Mouse (Mus musculus) heart, adult 11 months (tissue): ENCODE measurements at regions not wholly inside any gene's neighbourhood (a gene's known extent, or its start where the extent isn't known, plus 50 kb on each side); places are given as distances from the start of the nearest gene placed in this dataset.

Experiments used
- DNase-seq: peaks from one replicate; pipeline ENCODE4 v3.0.0; 2022

DNA sequence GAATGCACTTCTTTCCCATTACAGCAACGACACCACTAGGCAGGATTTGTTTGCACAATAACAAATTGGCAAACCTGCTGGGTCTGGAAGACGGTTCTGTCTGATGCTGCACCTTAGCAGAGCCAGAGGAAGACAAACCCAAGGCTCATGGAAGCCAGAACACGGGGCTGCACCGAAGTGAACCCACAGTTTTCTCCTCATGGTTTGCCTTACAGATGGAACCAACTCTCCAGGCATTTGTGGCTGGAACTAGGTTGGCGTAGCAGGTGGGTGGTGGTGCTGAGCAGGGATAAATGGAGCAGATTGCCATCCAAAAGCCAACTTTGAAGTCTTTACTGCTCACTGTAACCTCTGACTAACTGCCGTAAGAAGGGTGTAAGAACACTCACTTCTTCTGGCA, 408.4 kb upstream of the Gm6657 start:
- peak; percentile 48 for DNase-seq

DNA sequence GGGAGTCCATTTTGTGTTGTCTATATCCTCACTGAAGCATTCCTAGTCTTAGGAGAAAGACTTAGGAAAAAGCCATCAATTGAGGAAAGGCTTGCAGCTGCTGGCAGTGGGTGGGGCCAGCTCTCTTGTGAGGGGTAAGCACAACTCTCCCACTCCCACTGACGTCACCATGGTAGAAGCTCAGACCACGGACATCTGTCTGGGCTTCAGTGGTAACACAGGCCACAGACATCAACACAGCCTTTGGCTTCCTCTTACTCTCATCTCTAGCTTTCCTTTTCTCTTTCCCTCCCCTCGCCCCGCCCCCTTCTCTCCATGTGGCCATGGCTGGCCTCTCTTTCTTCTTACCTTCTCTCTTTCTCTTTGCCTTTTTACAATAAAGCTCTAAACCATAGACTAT, 407.4 kb upstream of the Gm6657 start:
- DNase-seq, result peak; percentile 57

DNA sequence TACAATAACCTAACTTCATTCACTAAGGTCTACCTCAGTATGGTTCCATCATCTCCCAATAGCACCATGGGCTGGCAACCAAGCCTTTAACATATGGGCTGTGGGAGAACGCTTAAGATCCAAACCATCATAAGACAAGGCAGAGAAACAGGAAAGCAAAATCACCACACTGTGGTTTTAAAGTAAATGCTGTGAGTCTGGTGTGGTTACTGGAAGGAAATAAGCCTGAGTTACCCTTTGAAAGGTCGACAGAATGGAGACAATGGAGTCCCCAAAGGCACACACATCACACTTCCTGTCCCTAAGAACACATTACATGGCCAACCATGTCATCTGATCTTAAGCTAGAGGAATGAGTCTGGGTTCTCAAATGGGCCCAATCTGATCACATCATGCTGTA, 405.8 kb upstream of the Gm6657 start:
- DNase-seq, result no peak

DNA sequence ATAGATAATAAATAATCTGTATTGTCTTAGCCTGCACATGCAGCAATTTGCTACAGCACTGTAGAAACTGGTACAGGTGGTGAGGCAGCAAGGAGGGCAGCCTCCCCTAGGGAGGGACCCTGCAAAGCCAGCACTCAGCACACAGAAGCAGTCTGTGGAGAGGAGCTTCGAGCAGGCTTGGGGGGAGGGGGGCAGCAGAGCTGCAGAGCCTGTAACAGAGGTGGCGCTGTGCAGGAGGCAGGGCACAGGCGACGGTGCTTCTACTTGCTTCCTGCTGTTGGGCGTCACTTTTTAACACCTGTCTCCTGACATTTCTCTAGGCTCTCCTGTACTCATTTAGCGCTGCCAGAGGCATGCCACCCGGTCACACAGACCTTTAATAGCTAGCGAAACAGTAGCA, 404.6 kb upstream of the Gm6657 start:
- no peak for DNase-seq

DNA sequence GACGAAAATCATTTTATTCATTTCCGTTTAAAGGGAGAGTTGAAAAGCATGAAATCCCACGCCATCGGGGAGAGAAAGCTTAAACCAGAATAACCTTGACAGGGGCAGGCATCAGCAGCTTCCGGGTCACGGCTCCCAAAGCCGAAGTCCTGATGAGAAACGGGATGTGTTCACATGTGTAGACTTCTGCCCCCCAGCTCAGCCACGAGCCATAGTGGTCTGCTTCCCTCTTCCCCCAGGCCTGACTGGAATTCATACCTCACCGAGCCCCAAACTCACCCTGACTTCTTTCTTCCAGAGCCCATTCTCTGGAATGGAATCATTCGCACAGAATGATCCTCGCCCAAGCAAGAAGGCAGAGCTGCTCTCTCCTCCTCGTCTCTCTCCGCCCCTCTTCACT, 404.2 kb upstream of the Gm6657 start:
- peak; percentile 69 for DNase-seq

DNA sequence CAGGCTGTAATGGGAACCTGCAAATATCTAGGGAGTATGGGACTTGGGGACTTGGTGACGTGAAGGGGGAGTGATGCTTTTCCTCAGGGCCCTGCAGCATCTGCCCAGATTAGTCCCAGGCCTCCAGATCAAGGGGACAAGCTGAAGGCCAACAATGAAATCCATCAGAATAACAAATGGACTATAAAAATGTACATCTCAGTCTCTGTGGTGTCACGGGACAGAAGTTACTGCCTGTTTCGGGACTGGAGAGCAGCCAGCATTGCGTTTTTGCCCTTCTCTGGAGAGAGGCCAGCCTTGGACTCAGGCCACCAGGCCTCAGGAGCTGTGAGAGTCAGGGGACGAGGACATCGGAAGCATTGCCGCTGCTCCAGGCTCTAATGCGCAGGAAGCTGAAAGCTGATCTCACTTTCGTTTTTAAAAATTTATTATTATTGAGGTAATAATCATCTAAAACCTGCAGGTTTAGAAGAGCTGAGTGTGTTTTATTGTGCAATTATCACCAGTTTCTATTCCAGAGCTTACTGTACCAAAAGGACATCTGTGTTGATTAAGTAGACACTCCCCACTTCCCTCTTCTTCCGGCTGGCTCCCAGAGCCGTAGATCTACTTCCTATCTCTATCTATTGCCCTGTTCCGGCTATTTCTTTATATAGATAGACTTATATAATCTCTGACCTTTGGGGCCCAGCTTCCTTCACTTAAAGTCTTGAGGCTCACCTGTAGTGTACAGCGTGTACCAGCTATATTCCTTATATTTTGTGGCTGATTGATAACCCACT, 403.0 kb upstream of the Gm6657 start:
- DNase-seq, result peak; percentile 96

DNA sequence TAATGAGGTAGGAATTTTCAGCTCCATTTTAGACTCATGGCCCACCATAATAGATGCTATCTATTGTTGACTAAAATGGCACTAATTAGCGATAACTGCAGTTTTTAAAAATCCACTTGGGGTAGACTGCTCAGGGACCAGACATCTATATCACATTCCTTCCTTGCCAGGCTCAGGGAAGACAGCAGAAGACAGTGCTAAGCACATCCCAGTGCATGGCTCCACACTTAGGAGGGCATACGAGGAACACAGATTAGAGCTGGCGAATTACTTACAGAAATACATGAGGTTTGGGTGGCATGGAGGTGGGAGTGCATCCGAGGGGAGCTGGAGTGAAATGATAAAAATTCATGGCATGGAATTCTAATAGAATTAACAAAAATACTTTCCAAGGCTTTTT, 395.5 kb upstream of the Gm6657 start:
- no peak for DNase-seq

DNA sequence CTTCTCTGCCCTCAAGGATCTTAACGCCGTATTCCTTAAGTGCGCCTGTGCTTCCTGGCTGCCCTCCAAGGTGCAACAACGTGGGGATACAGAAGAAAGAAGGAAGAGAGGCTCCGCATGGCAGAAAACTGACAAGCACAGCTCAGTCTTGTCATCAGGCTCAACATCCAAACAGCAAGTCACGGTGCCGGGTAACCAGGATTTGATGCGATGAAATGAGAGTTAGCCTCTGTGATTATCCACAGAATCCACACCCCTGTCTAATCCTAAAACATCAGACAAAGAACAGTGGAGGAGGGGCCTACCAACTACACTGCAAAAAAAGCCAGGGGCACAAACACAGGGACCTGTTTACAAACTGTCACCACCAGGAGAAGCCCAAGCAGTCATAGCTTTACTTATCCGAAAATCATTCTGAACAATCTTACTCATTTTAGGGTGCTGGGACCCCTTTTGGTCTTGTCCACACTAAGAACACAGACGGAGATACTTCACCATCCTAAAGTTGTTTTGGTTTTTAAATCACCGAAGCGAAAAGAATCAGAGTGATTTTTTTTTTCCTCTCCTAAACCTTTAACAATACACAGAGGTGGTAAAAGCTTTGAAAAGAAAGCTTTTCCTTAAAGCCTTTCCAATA, 394.8 kb upstream of the Gm6657 start:
- no peak for DNase-seq

DNA sequence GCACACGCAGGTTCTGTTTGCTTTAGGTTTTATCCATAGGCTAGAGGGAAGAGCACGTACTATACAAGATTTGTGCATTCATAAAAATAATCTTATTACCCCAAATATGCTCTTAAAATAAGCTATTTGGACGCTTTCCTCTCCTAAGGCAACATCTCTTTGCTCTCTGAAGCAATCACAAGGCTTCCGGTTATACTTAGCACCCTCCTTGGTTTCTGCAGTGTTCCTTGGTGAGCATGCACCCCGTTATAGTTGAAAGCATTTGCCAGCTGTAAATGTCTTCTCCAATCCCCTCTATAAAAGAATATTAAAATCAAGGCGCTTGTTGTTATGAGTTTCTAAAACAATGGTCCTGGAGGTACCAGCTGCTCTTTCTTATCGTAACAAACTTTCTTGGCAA, 386.4 kb upstream of the Gm6657 start:
- no peak for DNase-seq

DNA sequence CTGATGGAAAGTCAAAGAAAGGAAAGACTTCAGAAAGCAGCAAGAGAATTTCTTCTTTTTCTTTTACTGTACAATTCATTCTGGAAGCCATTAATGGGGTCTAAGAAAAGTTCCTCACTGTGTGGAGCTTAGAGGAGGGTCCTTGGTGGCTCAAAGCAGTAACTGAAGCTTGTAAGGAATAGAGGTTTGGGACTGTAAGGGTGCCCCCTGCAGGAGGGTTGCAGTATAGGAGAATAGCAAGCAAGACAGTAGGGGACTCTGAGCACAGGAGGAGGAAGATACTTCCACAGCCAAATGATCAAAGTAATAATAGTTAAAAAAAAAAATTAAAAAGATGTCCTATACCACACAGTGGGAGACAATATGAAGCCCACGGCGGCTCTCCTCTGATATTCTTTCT, 382.8 kb upstream of the Gm6657 start:
- no peak for DNase-seq

DNA sequence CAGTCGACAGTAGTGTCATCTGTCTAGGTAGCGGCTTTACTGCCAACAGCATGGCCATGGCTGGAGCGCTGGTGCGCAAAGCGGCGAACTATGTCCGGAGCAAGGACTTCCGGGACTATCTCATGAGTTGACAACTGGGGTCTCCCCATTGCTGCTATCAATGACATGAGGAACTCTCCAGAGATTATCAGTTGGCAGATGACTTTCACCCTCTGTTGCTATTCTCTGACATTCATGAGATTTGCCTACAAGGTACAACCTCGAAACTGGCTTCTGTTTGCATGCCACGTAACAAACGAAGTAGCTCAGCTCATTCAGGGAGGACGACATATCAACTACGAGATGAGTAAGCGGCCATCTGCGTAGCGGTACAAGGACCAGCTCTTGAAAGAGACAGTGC, 374.6 kb upstream of the Gm6657 start:
- DNase-seq, result peak; percentile 72

DNA sequence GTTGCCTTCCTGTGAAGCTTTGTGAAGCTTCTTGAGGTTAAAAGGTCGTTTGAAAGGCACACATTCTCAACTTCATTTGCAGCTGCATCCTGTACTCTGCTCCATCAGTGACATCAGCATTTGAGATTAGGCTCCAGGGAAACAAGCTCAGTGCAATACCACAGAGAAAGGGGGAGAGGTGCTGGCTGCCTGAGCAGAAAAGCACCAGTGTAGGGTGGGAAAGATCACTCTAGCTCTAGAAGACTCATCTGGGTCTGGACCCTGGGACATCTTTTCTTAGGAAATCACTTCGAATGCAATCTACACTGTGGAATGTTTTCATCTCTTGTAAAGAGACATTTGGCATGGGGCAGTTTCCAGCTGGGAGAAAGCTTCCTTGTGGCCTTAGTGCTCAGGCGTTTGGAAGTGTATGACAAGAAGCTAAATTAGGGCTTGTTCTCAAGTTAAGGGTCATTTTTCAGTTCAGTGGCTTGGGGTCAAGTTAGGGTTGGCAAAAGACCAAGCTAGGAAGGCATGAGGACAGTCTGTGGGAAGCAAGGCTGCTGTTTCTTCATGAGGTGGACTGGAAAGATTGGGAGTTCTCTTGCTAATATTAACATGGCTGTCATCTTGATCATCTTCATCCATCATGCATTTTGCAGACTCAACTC, 370.5 kb upstream of the Gm6657 start:
- peak; percentile 96 for DNase-seq

DNA sequence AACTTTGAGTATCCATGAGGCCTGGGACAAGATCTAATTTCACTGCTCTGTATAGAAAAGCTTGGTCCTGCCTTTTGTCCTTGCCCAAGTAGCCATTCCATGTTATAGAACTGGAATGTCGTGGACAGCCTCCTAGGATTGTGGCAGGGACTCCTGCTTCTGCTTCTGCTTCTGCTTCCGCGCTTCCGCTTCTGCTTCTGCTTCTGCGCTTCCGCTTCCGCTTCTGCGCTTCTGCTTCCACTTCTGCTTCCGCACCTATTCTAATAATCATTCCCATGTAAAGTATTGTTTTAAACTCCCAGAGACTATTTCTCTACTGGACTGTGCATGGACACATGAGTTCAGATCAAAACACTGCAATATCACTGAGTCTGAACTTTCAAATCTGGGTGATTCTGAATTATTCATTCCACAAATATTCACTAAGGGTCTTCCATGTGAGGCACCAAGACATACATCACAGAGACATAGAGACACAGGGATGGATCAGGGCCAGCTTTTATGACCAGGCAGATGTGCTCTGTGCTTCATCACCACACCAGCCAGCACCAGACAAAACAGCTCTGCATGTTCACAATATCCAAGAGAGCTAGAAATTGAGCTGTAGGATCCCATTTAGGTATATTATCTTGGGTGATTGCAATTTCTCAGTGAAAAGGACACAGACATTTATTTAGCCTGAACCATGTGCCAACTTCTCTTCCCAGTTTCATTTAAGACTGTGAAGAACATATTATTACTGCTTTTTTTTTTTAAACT, 360.5 kb upstream of the Gm6657 start:
- DNase-seq, result peak; percentile 73

DNA sequence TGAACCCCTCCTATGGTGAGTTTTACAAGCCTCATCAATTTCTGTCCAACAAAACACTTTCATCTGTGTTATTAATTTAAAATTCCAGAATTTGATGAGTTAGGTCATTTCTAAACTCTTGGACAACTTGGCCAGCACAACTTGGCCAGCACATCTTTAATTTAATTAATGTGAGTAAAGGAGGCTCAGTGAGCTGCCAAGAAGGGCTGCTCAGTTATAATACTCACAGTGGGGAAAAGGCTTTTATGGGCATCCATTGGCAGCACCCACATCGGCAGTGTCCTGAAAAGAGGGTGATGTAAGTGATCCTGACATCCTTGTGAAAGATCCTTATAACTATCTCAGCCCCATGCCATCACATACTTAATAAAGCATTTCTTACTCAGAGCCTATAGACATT, 359.2 kb upstream of the Gm6657 start:
- DNase-seq, result peak; percentile 60

DNA sequence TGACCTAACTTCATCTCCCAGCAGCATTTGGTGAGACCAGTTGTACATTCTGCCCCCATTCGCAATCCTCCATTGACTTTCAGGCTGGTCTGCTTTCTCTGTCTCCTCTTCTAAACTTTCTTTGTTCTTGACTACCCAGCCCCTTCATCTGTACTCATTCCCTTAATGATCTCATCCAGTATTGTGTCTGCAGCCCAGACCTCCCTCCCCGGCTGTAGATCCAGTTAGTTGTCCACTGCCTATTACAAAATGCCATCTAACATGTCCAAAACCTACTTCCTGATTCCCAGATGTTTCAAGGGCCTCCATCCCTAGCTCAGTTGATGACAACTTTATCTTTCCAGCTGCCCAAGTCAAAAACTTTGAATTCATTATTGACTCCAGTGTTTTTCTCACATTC, 357.8 kb upstream of the Gm6657 start:
- DNase-seq, result peak; percentile 92

DNA sequence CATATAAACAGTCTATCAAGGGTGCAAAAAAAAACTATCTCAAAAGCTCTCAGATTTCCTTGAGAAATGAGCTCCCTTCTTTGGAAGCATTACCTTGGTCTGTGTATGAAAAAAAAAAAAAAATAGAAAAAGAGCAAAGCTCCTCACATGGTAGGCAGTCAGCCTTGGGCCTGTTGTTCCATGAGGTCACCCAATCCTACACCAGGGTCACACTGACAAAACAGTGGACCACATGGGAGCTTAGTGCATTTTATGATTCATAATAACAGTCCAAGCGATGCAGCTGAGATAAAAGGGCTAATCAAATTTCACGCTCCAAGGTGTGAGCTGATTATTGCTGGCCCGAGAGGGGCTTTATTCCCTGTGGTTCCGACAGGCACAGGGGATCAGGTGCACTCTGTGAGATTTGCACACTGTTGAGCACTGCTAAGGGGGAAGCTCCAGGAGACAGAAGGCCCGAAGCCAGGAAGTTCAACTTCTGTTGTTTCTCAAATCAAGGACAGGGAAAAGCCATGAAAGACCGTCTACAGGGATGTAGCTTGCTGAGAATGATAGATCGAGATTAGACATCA, 352.1 kb upstream of the Gm6657 start:
- peak; percentile 48 for DNase-seq

DNA sequence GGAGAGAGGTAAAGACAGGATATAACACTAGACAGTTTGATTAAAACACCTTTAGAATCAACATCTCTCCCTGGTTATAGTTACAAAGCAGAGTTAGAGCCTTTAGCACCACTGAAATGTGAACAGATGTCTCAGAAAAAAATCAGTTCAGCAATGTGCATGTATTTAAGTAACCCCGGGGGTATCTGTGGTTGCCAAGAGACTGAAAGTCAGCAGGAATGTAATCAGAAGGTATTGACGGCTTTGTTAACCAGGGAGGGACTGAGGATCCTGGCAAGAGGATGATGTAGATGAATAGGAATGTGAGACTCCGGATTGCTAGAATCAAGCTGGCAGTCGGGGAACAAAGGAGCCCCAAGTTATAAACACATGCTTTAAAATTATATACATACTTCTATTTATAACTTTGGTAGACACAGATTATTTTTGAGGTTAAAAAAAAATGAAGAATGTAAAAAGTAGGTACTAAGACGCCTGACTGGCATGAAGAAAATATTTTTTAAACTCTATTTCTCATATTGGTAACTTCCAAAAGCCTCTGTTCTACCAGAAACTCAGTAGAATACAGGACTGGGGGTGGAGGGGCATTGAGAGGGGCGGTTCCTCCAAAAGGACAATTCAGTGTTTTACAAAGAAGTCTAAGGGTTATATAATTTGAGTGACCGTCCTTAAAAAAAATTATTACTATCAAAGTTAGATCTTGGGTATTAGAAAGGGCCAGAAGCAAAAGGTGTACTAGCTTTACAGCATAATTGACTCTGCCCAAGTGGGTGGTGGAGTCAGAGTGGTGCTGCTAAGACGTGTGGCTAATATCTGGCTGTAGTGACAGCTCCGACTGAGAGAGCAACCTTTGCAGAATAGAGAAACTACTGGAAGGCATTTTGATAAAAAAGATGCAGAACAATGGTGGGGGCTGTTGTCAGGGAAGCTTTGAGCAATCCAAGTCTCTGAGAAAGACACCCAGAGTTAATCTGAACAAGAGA, 341.2 kb upstream of the Gm6657 start:
- peak; percentile 66 for DNase-seq

DNA sequence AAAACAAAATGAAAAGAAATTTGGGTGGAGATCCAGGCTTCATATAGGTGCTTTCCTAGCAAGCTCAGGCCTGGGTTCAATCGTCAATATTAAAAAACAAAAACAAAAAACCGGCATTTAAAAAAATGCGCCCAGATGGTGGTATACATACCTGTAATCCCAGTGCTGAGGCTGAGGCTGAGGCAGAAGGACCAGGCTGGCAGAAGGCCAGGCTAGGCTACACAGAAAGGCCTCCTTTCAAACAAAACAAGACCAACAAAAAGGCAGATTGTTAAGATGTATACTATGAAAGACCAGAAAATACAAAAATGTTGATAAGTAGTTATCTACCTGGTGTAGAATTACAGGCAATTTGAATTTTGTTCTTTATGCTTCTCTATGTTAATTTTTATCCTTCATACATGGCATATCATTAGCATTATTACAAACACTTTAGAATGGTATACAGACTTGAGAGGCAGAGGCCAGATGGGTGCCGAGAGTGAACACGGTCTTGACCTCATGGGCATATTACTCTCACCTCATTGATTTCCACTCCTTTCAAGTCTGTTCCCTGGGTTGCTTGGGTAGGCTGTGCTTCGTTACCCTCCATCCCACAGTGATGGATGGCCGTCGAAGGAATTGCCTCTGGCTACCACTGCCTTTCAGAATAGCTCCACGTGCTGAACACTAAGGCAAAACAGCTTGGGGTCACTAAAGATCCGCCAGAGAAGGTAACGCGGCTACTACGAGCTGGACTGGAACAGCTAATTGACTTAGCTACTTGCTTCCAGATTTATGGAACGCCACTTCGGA, 339.6 kb upstream of the Gm6657 start:
- DNase-seq, result peak; percentile 27

DNA sequence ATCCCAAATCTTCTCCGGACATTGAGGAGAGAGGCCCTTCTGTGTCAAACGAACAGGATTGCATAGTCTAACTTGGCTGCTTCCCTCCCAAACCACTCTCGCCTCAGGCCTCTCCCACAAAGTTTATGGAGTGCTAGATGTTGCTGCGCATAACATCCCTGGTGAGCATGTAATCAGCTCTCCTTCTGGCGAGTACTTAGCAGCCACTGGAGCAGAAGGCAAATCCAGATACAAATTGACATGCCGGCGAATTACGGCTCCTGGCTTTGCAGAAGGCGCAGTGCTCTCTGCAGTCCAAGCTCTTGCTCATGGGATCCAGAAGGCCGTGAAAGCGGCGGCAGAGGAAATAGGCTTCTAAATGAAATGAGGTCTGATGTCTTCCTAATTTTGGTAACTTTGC, 338.2 kb upstream of the Gm6657 start:
- DNase-seq, result peak; percentile 81

DNA sequence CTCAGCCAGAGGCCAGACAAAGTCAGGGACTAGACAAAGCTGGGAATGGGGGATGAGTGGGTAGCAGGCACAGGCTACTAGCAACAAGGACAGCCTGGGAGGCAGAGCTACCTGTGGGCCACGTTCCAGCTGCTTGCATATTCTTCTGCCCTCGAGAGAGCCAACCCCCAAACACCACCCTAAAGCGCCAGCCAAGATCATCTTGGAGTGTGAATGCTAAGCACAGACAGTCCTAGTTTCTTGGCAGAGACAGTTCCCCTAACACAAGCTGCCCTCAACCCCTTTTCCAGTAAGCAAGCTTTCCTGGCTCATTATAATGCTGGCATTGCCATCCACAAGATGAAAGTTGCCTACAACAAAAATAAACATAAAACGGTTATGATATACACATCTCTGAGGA, 336.8 kb upstream of the Gm6657 start:
- DNase-seq, result peak; percentile 80
